Mouse (Mus musculus): ENCODE measurements around the gene Atg16l2.

Atg16l2 gene

GRCm38 (mm10) chr7:101229336-101229735 lies 72.7 kb downstream of the Atg16l2 start:
- in situ Hi-C loops (cut with MseI, MboI) = no loop called here

- in situ Hi-C loops (cut with MseI, MboI) = no loop called here
These were observed 78.5 kb downstream of the Atg16l2 start for GRCm38 (mm10) chr7:101223501-101223900.

GRCm38 (mm10) chr7:101216724-101217123 lies 85.3 kb downstream of the Atg16l2 start:
- in situ Hi-C loops (cut with MseI, MboI) = no loop called here

- in situ Hi-C loops (cut with MseI, MboI) = no loop called here
These were observed 88.4 kb downstream of the Atg16l2 start for GRCm38 (mm10) chr7:101213515-101214263.

Measured in mouse trophoblast stem cell (cell line).